In the genomic region with DNA sequence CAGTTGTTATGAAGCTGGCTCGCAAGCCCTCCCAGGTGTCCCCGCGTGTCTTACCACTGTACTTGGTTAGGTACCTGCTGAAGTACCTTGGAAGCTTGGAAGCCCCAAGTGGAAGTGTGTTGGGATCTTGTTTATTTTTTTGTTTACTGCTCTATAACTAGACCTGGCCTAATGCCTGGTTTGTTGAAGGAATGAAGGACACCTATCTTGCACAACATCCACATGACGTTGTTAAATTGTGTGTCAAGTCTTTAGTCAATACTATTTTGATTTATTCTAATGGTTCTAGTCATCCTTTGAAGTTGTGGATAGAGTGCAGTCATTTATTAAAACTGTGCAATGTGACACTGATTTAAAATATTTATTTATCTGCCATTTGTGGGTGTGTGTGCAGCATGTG, we compare ENCODE assay signal across 16 mouse cellular contexts.
"Had no signal": no experiment of that assay in that cellular context is flagged by ENCODE, and none has a peak within 500 bp of the region (broad histone marks: within the 10 kb centered on the region; RNA-seq: fewer than 3 reads in every experiment).

No protein-coding gene starts in this region.

- H3K27ac ChIP-seq: neural tube, embryonic 13.5 days; neural tube, embryonic 15.5 days; stomach, embryonic 15.5 days; stomach, postnatal 0 days had no signal

- H3K27me3 ChIP-seq: neural tube, embryonic 13.5 days; neural tube, embryonic 15.5 days; stomach, embryonic 15.5 days had no signal

- H3K4me2 ChIP-seq: neural tube, embryonic 13.5 days; neural tube, embryonic 15.5 days; stomach, embryonic 15.5 days had no signal

- H3K36me3 ChIP-seq: neural tube, embryonic 13.5 days; neural tube, embryonic 15.5 days; stomach, embryonic 15.5 days had no signal

- H3K9me3 ChIP-seq: neural tube, embryonic 13.5 days; neural tube, embryonic 15.5 days; stomach, embryonic 15.5 days had no signal

- DNase-seq: retina, postnatal 1 day; right cerebral cortex, adult 18-20 months; right cerebral cortex, postnatal 14 days; right cerebral cortex, postnatal 25 days; right cerebral cortex, postnatal 4 days; spleen, adult 18-20 months; thymus, adult 18-20 months; thymus, adult 2 months; thymus, postnatal 14 days; thymus, postnatal 25 days; thymus, postnatal 36 days; thymus, postnatal 4 days had no signal

- H3K4me3 ChIP-seq: neural tube, embryonic 13.5 days; neural tube, embryonic 15.5 days; stomach, embryonic 15.5 days had no signal

- H3K9ac ChIP-seq: neural tube, embryonic 13.5 days; neural tube, embryonic 15.5 days; stomach, embryonic 15.5 days had no signal

- H3K4me1 ChIP-seq: neural tube, embryonic 13.5 days; neural tube, embryonic 15.5 days; stomach, embryonic 15.5 days had no signal
